Mouse (Mus musculus) adrenal gland, adult 2 months (tissue): ENCODE data around the gene Slc38a5. TPM values are rescaled to one million over a fixed set of nuclear protein-coding genes. Genes with fewer than 3 reads are reported as not detected.

Experiments
- DNase-seq: peaks from one replicate; pipeline ENCODE4 v3.0.0; 2021
- long read RNA-seq: library from polyadenylated mRNA; stranded (forward); transcript quantifications from one replicate; pipeline ENCODE4 v2.0.0, GENCODE M21; 2021
- polyA plus RNA-seq: library from polyadenylated mRNA; depleted of rRNA; stranded (reverse); fragments of >200 nt; gene quantifications from 2 replicates; pipeline ENCODE4 v1.2.3, GENCODE M21; 2012; rRNA removed
- total RNA-seq, 2 experiments: library from RNA; stranded (reverse); gene quantifications; 2 replicates each; pipeline ENCODE4 v1.2.3; 2021

Slc38a5 gene
- total RNA-seq (under 1 TPM in 1 of 2 experiments, not detected in 1; 0.32 TPM), polyA plus RNA-seq (0.11 TPM in 1 of 2 replicates, not detected in the other)
- long read RNA-seq: 0 reads

GRCm38 (mm10) chrX:8271083-8271820, at the start of gene Slc38a5:
Slc38a5 (plus strand) TSS chrX:8271133.
- no peak for DNase-seq

GRCm38 (mm10) chrX:8222296-8222677, 48.6 kb upstream of the Slc38a5 start:
- no peak for DNase-seq

- peak; percentile 10 for DNase-seq
Observed at GRCm38 (mm10) chrX:8222678-8223421, 48.1 kb upstream of the Slc38a5 start.

DNA sequence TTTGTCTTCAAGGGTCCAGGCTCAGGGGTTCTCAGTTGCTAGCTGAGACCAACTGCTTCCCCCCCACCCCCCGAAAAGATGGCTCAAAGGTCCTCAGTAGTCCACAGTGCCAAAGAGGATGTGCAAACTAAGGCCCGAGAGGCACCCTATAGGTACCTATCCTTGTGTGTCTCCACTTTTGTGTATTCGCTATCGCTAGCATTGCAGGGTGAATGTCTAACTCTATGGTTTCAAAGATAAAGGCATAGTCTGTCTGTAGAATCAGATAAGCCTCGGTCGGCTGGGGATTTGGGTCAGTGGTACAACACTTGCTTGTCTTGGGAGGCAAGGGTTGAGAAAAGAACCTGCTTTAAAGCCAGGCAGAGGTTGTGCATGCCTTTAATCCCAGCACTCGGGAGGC, 47.5 kb upstream of the Slc38a5 start:
- no peak for DNase-seq

GRCm38 (mm10) chrX:8230272-8230671, 40.7 kb upstream of the Slc38a5 start:
- no peak for DNase-seq

- DNase-seq: no peak
Observed at GRCm38 (mm10) chrX:8233602-8234001, 37.3 kb upstream of the Slc38a5 start.

DNA sequence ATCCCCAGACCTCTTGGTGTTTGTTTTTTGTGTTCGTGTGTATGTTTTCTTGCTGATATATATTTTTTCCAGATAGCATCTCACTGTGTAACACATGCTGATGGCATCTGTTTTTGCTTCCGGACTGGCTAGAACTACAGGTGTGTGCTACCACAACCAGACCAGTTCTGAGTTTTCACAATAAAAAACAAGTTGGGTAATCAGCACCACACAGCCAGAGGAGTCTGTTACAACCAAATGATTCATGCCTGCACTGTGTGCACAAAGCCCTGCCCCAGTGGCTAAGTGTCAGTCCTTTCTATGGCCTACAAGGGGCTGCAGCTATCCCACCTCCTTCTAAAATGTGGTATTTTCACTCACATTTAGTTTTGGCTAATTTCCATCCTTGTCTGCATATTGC, 34.2 kb upstream of the Slc38a5 start:
- no peak for DNase-seq

GRCm38 (mm10) chrX:8238804-8239395, 32.0 kb upstream of the Slc38a5 start:
- no peak for DNase-seq

DNA sequence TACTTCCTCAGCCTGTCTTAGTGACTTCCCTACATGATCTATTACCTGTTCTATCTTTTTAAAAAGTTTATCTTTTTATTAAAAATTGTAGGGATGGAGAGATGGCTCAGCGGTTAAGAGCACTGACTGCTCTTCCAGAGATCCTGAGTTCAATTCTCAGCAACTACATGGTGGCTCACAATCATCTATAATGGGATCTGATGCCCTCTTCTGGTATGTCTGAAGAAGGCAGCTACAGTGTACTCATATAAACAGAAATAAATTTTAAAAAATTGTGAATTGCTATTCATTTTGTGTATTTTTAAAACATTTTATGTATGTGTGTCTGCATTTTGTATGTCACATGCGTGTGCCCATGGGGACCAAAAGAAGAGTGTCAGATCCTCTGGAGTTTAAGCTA, 23.3 kb upstream of the Slc38a5 start:
- DNase-seq: no peak

DNA sequence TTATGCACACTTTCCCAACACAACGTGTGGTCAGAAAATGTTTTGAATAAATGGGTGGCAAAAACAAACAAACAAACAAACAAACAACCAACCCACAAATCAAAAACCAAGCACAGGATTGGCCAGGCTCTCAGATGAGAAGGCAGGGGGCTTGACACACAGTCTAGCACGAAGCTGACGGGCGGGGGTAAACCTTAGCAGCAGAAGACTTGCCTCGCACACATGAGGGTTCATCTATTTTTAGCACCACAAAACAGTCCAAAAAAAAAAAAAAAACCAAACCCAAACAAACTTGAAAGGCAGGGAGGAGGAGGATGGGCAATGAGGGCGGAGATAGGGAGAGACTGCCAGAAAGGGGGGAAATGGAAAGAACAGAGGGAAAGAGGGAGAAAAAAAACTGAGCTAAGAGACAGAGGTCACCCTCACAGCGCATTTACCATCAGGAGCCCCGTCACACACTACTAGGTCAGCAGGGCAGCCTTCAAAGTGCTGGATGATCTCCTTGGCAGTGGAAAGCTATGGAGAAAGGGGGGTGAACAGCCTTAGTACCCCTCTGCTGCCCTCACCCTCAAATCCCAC, 22.3 kb upstream of the Slc38a5 start:
- DNase-seq: no peak

DNA sequence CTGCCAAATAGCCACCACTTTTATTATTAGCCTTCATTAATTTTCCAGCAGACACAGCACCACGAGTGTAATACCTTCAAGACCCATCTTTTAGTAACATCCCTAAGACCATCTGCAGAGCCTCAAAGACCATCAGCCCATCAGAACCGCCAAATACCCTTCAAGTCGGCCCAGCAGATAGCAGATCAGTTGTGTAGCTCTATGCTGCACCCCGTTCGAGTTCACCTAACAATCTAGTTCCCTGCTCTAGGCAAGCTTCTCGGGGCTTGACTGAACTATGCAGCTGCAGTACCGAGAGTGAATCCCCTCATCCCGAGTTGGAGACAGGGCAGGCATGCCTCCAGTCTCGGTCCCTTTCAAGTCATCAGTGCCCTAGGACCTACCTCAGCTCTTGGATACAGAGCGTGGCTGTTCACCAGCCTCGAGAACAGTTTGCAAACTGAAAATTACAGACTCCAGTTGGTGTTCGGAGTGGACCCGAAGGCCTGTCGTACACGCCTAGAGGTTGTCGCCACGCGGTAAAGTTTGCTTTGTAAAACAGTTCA, 19.1 kb upstream of the Slc38a5 start:
- no peak for DNase-seq

- DNase-seq: peak; percentile 87
Observed at GRCm38 (mm10) chrX:8252334-8253285, 18.3 kb upstream of the Slc38a5 start, which contains the start of gene Ftsj1. Ftsj1 (minus strand) TSS chrX:8252406.

- DNase-seq: no peak
Observed at GRCm38 (mm10) chrX:8253711-8254110, 17.2 kb upstream of the Slc38a5 start.

- no peak for DNase-seq
Observed at GRCm38 (mm10) chrX:8255807-8256206, 15.1 kb upstream of the Slc38a5 start.

- no peak for DNase-seq
Observed at GRCm38 (mm10) chrX:8259478-8259877, 11.5 kb upstream of the Slc38a5 start.

DNA sequence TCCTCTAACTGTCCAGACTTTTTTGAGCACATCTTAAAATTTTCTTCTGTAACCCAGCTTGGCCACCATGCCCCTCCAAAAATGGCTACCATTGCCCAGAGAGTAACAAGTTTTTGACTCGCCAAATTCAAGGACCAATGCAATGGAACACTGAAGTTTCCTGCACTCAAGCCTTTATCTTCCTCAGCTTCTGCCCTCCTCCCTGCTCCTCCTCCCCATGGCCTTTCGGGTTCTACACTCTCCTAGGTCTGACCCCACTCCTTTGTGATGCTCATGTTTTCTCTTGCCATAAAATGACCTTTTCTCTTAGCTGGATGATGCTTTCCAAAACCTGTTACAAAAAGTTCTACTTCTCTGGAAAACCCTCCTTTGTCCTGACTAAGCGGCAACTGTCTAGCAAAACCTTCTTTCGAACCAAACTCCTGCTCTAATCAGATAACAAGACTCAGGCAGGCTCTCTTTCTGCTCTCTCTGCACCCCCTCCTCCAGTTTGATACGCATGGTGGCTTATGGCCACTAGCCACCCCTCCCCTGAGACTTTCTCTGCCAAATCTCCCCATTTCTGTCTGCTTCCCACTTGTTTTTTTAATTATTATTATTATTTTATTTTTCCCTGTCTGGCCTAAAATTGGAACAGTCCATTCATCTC, 7.7 kb upstream of the Slc38a5 start:
- no peak for DNase-seq

GRCm38 (mm10) chrX:8264222-8264621, 6.7 kb upstream of the Slc38a5 start:
- DNase-seq: no peak

GRCm38 (mm10) chrX:8272000-8272399, 1.1 kb downstream of the Slc38a5 start:
- no peak for DNase-seq

DNA sequence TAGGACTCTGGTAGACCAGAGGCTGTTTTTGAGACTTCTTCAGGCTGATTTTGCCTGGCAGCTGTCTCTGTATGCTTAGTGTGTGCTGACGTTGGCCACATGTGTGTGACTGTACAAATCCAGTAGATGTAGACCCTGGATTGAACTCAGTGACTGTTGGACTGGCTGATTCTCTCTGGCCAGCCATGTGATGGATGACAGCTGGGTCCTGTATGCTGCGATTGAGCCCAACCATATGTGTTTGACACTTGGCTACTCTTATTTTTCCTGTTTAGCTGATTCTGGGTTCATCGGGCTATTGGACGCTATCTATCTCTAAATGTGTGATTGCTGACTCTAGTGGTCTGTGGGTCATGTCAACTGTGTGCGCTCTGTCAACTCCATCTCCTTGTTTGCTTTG, 3.1 kb downstream of the Slc38a5 start:
- no peak for DNase-seq

DNA sequence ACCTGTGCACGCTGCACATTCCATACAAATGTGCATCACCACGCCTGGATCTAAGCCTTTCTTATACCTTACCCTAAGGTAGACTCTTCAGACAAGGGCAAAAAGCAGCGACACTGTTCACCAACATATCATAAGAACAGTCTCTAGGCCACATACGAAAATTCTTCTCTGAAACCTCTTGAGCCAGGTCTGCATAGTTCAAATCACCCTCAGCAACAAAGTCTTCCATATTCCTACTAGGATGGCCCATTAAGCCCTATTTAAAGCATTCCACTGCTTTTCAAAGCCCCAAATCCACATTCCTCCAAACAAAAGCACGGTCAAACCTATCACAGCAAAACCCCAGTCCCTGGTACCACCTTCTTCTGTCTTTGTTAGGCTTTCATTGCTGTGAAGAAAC, 17.7 kb downstream of the Slc38a5 start:
- DNase-seq: no peak

GRCm38 (mm10) chrX:8309302-8309701, 38.4 kb downstream of the Slc38a5 start:
- no peak for DNase-seq
